Mouse (Mus musculus) ES-Bruce4 (cell line): ENCODE results near the gene Plekhg2. TPM values are rescaled to one million over a fixed set of nuclear protein-coding genes. Genes with fewer than 3 reads are reported as not detected.

Experiments
- H3K27ac ChIP-seq: 2 replicates; pipeline ENCODE4 v1.5.1; 2012; ENCODE audit warnings: low read length, inconsistent platforms; ENCODE audit not compliant: insufficient read depth
- H3K27me3 ChIP-seq: 2 replicates; pipeline ENCODE4 v1.6.1; 2012; ENCODE audit warnings: mild to moderate bottlenecking, low read length, inconsistent platforms; ENCODE audit not compliant: control insufficient read depth, poor library complexity, insufficient read depth, severe bottlenecking
- H3K36me3 ChIP-seq: 2 replicates; pipeline ENCODE4 v1.6.1; 2012; ENCODE audit warnings: inconsistent platforms, mild to moderate bottlenecking, low read length, moderate library complexity; ENCODE audit not compliant: control insufficient read depth, poor library complexity, insufficient read depth, severe bottlenecking
- H3K4me1 ChIP-seq: one replicate; pipeline ENCODE4 v1.8.1; 2011; ENCODE audit warnings: low read length; ENCODE audit not compliant: control insufficient read depth, insufficient read depth
- H3K4me3 ChIP-seq: 2 replicates; pipeline ENCODE4 v1.5.1; 2011; ENCODE audit warnings: low read depth, mild to moderate bottlenecking, low read length
- H3K9ac ChIP-seq: 2 replicates; pipeline ENCODE4 v1.6.1; 2012; ENCODE audit warnings: low read depth, mild to moderate bottlenecking, inconsistent platforms; ENCODE audit not compliant: poor library complexity, severe bottlenecking
- H3K9me3 ChIP-seq: replicated peaks from 2 replicates; pipeline ENCODE4 v1.6.1; 2012; ENCODE audit warnings: mild to moderate bottlenecking, low read length, inconsistent platforms; ENCODE audit not compliant: control insufficient read depth, poor library complexity, insufficient read depth, severe bottlenecking
- CTCF ChIP-seq: IDR thresholded peaks from one replicate; pipeline ENCODE4 v1.8.1; 2011; ENCODE audit warnings: low read depth, low read length
- EP300 ChIP-seq: IDR thresholded peaks from 2 replicates; pipeline ENCODE4 v1.6.1; 2011; ENCODE audit warnings: low read depth, low read length; ENCODE audit not compliant: insufficient read depth
- POLR2A ChIP-seq: IDR thresholded peaks from one replicate; pipeline ENCODE4 v1.8.1; 2011; ENCODE audit warnings: low read length; ENCODE audit not compliant: insufficient read depth
- polyA plus RNA-seq: library from polyadenylated mRNA; stranded (reverse); fragments of >200 nt; gene quantifications from 2 replicates; pipeline ENCODE4 v1.2.4, GENCODE M21; 2011; ENCODE audit warnings: low read depth; ENCODE audit not compliant: missing spikeins, insufficient read depth, insufficient read length

The Plekhg2 gene
- polyA plus RNA-seq, 1 experiment = 85.5 TPM

GRCm38 (mm10) chr7:28350155-28350883 lies 22.1 kb downstream of the Plekhg2 start, which contains the start of gene Rps16:
Gene Rps16 (plus strand): TSS chr7:28350652.
- H3K9me3 ChIP-seq = no peaks in the 10 kb centered on the region
- peaks cover 32% of the 10 kb centered on the region for H3K36me3 ChIP-seq
- peak within 1 kb of the TSS; percentile 86 for H3K27ac ChIP-seq
- no peaks in the 10 kb centered on the region for H3K4me1 ChIP-seq
- peak within 1 kb of the TSS; percentile 94 for H3K9ac ChIP-seq
- no peaks in the 10 kb centered on the region for H3K27me3 ChIP-seq
- TF ChIP-seq EP300 (0 out of 2 replicates have a peak, but pooled peaks have one; percentile 26), POLR2A (peak; percentile 66), CTCF (no peak)
- peak within 1 kb of the TSS; percentile 98 for H3K4me3 ChIP-seq

DNA sequence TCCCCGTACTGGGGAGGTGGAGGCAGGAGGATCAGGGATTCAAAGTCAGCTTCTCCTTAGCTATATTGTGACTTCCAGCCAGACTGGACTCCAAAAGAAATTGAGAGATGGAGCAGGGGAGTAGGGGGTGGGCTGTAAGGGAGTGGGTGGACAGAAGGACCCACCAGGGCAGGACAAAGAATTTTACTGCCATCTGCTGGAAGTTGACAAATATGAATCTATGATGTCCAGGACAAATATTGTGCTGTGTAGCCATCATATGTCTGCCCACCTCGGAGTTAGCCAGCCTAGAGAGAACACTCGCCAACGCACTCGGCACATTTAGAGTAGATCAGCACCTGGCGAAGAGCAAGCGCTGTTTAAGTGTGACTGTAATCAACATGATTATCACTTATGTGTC lies 23.8 kb downstream of the Plekhg2 start:
- peaks cover 24% of the 10 kb centered on the region for H3K36me3 ChIP-seq
- H3K4me1 ChIP-seq = no peaks in the 10 kb centered on the region
- peak; percentile 7 for TF ChIP-seq CTCF
- no peak for TF ChIP-seq EP300
- no peak for TF ChIP-seq POLR2A
- H3K27me3 ChIP-seq = no peaks in the 10 kb centered on the region
- H3K9me3 ChIP-seq = no peaks in the 10 kb centered on the region
- H3K27ac ChIP-seq = no peak overlapping the region
- no peak overlapping the region for H3K9ac ChIP-seq
- H3K4me3 ChIP-seq = no peak overlapping the region

GRCm38 (mm10) chr7:28347746-28348145 lies 24.7 kb downstream of the Plekhg2 start:
- H3K9ac ChIP-seq = no peak overlapping the region
- H3K4me3 ChIP-seq = no peak overlapping the region
- H3K4me1 ChIP-seq = no peaks in the 10 kb centered on the region
- H3K9me3 ChIP-seq = no peaks in the 10 kb centered on the region
- TF ChIP-seq CTCF (no peak), POLR2A (no peak), EP300 (no peak)
- H3K27me3 ChIP-seq = no peaks in the 10 kb centered on the region
- H3K36me3 ChIP-seq = peaks cover 16% of the 10 kb centered on the region
- no peak overlapping the region for H3K27ac ChIP-seq

DNA sequence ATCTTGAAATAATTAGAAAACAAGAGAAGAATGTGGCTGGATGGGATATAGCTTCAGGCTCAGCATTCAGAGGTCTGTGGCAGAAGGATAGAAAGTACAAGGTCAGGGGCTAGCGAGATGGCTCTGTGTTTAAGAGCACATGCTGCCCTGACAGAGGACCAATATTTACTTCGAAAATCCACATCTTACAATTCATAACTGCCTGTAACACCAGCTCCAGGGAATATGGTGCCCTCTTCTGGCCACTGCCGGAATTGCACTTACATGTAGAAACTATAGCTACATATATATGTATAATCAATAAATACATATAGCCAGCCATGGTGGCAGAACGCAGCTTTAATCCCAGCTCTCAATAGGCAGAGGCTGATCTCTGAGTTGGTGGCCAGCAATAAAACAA lies 27.8 kb downstream of the Plekhg2 start:
- H3K9ac ChIP-seq = no peak overlapping the region
- H3K9me3 ChIP-seq = no peaks in the 10 kb centered on the region
- TF ChIP-seq POLR2A = no peak
- TF ChIP-seq CTCF = peak; percentile 16
- H3K4me1 ChIP-seq = peaks cover 3% of the 10 kb centered on the region
- H3K36me3 ChIP-seq = no peaks in the 10 kb centered on the region
- H3K4me3 ChIP-seq = no peak overlapping the region
- H3K27ac ChIP-seq = no peak overlapping the region
- H3K27me3 ChIP-seq = no peaks in the 10 kb centered on the region

DNA sequence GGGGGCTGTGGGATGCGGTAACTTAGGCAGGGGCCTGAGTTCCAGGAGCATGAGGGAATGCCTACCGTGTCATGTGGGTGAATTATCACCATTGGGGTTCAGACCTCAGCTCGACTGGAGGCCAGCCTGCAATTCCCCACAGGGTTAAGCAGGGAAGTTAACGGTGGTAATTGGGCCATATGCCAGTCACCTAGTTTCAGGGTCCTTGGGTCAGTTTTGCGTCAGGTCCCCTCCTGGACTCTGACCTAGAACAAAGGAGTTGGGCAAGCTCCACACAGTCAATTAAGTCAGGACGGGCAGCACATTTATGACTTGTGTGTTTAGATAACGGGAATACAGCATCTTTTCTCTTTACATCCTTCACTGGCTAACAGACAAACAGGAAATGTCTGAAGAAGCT lies 31.0 kb downstream of the Plekhg2 start:
- no peak overlapping the region for H3K4me3 ChIP-seq
- TF ChIP-seq EP300 (no peak), CTCF (no peak), POLR2A (no peak)
- H3K27ac ChIP-seq = no peak overlapping the region
- no peaks in the 10 kb centered on the region for H3K27me3 ChIP-seq
- no peaks in the 10 kb centered on the region for H3K9me3 ChIP-seq
- H3K4me1 ChIP-seq = peaks cover 3% of the 10 kb centered on the region
- H3K9ac ChIP-seq = no peak overlapping the region
- H3K36me3 ChIP-seq = no peaks in the 10 kb centered on the region

DNA sequence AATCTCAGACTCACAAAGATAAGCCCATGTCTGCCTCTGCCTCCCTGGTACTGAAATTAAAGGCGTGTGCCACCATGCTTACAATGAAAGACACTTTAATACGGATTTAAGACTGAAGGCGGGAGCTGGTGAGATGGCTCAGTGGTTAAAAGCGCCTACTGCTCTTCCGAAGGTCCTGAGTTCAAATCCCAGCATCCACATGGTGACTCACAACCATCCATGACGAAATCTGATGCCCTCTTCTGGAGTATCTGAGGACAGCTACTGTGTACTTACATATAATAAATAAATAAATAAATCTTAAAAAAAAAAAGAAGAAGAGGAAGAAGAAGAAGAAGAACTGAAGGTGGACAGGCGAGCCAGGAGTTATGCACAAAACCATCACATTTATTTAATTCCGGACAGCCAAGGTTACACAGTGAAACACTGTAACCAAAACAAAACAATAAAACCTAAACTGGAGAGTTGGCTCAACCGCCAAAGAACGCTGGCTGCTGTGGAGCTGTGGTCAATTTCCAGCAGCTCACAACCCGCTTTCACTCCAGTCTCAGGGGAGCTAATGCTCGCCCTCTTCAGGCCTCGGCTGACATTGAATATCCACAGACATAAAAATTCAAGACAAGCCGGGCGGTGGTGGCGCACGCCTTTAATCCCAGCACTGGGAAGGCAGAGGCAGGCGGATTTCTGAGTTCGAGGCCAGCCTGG lies 33.0 kb downstream of the Plekhg2 start:
- Histone ChIP-seq H3K36me3 (no peaks in the 10 kb centered on the region), H3K4me1 (peaks cover 3% of the 10 kb centered on the region), H3K27ac (peak overlapping the region; percentile 93), H3K9me3 (no peaks in the 10 kb centered on the region), H3K4me3 (peak overlapping the region; percentile 84), H3K27me3 (no peaks in the 10 kb centered on the region), H3K9ac (peak overlapping the region; percentile 73)
- TF ChIP-seq CTCF = peak; percentile 22
- TF ChIP-seq EP300 = no peak
